Mouse (Mus musculus) cerebellum, adult 2 months (tissue): ENCODE measurements around the gene Adgrl2. TPM values are rescaled to one million over a fixed set of nuclear protein-coding genes. Genes with fewer than 3 reads are reported as not detected.

Experiments
- DNase-seq, 2 experiments: peaks; one replicate each; pipeline ENCODE4 v3.0.0; 2021
- H3K27ac ChIP-seq: fragments of 200-500 bp; 2 replicates; pipeline ENCODE4 v1.5.1; 2012; ENCODE audit warnings: low read length, control low read depth, inconsistent platforms; ENCODE audit not compliant: insufficient read depth
- H3K27me3 ChIP-seq: fragments of 200-500 bp; 2 replicates; pipeline ENCODE4 v1.6.1; 2012; ENCODE audit warnings: inconsistent platforms, mild to moderate bottlenecking, low read length, moderate library complexity; ENCODE audit not compliant: control insufficient read depth, insufficient read depth
- H3K4me1 ChIP-seq: fragments of 200-500 bp; 2 replicates; pipeline ENCODE4 v1.6.1; 2011; ENCODE audit warnings: low read length; ENCODE audit not compliant: control insufficient read depth, insufficient read depth
- H3K4me3 ChIP-seq: fragments of 200-500 bp; replicated peaks from 2 replicates; pipeline ENCODE3; 2011; ENCODE audit warnings: mild to moderate bottlenecking, low read depth, low read length, control low read depth; ENCODE audit not compliant: insufficient read depth
- CTCF ChIP-seq: fragments of 200-500 bp; IDR thresholded peaks from 2 replicates; pipeline ENCODE4 v1.5.1; 2011; ENCODE audit warnings: low read depth, mild to moderate bottlenecking, control low read depth, low read length, moderate library complexity, borderline replicate concordance; ENCODE audit not compliant: insufficient read depth
- POLR2A ChIP-seq: fragments of 200-500 bp; IDR thresholded peaks from 2 replicates; pipeline ENCODE4 v1.6.1; 2011; ENCODE audit warnings: low read length, control low read depth, borderline replicate concordance; ENCODE audit not compliant: insufficient read depth
- WGBS: fragments of 180-500 bp; shearing (Covaris S2); methylation state at CpG from one replicate; pipeline ENCODE4 v1.1.7; 2018; 5-methylcytosine and 5-hydroxymethylcytosine counted together
- polyA plus RNA-seq: library from polyadenylated mRNA; depleted of rRNA; stranded (reverse); fragments of >200 nt; gene quantifications from 2 replicates; pipeline ENCODE4 v1.2.3, GENCODE M21; 2012; rRNA removed

Adgrl2 gene
- 38.5 and 39.1 TPM in 2 replicates for polyA plus RNA-seq

DNA sequence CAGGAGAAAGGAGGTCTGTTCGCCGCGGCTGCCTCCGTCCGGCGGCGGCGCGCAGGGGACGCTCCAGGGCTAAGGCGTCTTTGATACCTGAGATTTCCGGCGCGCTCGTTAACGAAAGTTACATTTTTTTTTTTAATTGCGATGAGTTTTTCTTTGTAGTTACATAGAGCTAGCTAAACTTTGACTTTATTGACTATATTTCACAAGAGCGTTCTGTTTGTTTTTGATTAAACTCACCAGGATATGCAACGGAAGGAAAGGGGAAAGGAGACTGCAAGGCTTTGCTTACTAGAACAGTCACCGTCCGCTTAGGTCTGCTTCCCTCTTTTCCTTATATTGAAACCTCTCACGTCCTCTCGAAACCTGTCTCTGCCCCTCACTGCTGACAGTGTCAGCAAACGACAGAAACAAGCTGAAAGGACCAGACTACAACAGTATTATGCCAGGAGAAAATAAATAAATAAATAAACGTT is at the start of gene Adgrl2:
Gene Adgrl2 (minus strand): TSS at position 25 of the 473 bp plus-strand sequence.
- 1% methylated on average over 25 of the region's 25 CpGs for WGBS
- H3K27me3 ChIP-seq = no peaks in the 10 kb centered on the region
- no peak for DNase-seq
- no peaks in the 10 kb centered on the region; the same call in 1 of the 2 replicates for H3K4me1 ChIP-seq
- H3K4me3 ChIP-seq = peak within 1 kb of the TSS; percentile 55
- H3K27ac ChIP-seq = no peak within 1 kb of the TSS; the same call in 1 of the 2 replicates
- no peak for TF ChIP-seq POLR2A
- TF ChIP-seq CTCF = no peak

GRCm38 (mm10) chr3:149038771-149039170 is 48.4 kb upstream of the Adgrl2 start:
- Histone ChIP-seq H3K27me3 (no peaks in the 10 kb centered on the region), H3K4me3 (no peak overlapping the region), H3K27ac (no peak overlapping the region), H3K4me1 (no peaks in the 10 kb centered on the region)
- 63% methylated on average over 4 of the region's 4 CpGs for WGBS
- no peak for DNase-seq
- no peak for TF ChIP-seq CTCF

DNA sequence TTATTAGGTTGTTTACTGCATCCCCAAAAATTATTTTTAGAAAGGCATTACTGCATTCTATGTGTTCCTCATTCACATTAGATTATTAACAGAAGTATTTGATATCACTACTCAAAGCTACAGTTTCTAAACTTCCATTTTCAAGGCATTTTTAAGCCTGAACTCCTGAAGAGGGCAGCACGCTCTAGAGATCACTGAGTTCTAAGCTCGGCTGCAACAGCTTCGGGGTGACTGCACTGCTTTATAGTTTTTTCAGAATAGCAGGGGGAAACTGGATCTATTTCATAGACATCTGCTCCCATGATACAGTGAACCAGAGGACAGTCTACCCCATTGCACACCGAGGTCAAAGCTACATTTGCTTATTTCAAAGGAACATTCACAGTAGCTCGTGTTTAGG is 29.6 kb upstream of the Adgrl2 start:
- WGBS = 54% methylated on average over 5 of the region's 5 CpGs
- Histone ChIP-seq H3K4me1 (no peaks in the 10 kb centered on the region), H3K27me3 (no peaks in the 10 kb centered on the region), H3K4me3 (no peak overlapping the region), H3K27ac (no peak overlapping the region)
- TF ChIP-seq CTCF = no peak
- DNase-seq = no peak

GRCm38 (mm10) chr3:149009311-149009710 is 19.0 kb upstream of the Adgrl2 start:
- Histone ChIP-seq H3K4me3 (no peak overlapping the region), H3K27me3 (no peaks in the 10 kb centered on the region), H3K4me1 (no peaks in the 10 kb centered on the region), H3K27ac (no peak overlapping the region)
- TF ChIP-seq CTCF (no peak), POLR2A (no peak)
- 78% methylated on average over 7 of the region's 7 CpGs for WGBS
- no peak for DNase-seq

DNA sequence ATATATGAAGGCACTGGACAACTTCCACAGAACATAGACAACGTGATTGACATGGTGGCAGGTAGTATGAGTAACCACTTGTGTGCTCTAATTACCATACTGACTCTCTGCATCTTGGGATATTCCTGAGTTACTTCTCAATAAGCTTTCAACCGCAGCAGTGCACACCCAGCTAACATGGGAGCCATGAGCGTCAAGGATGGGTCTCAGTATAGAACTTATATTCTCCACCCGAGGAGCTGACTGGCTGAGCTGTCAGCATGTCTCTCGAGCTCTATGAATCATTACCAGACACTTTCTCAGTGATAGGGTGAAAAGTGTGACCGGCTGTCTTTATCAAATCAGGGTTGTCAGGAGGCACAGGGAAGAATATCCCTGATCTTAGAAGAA is 18.3 kb upstream of the Adgrl2 start:
- TF ChIP-seq POLR2A (no peak), CTCF (no peak)
- Histone ChIP-seq H3K4me1 (no peaks in the 10 kb centered on the region), H3K27ac (no peak overlapping the region), H3K27me3 (no peaks in the 10 kb centered on the region), H3K4me3 (no peak overlapping the region)
- 85% methylated on average over 6 of the region's 6 CpGs for WGBS
- DNase-seq = no peak

DNA sequence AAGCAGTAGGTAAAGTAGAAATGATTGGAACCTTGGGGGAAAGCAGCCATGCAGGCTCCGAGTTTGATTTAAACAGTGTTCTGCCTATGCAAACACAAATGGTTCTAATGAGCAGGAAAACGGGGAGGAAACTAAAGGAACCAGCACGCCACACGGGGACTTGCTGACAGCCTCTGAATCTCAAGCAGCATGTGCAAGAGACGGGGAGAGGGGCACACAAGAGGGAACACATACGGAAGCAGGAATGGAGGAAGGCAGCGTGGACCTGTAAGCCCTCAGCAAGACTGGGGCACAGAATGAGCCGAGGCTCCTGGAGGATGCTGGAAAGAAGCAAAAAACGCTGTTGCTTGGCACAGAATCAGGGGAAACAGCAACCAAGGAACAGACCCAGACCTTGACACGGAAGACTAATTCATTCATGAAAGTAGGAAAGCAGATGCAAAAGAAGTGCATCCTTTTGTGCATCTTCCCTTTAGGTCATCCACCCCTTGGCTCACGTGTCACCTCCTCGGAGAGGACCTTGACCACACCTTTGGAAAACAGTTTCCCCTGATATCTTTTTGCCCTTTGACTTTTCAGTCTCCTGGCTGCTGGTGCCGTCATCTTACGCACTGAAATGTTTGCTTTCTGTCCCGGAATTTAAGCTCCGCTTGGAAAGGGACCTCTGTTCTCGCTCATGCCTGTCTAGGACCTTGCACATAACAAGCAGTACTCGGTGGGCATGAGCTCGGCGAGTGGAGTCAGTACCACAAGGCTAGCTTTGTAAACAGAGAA is 17.7 kb upstream of the Adgrl2 start:
- 67% methylated on average over 20 of the region's 20 CpGs for WGBS
- no peaks in the 10 kb centered on the region for H3K27me3 ChIP-seq
- TF ChIP-seq POLR2A = no peak
- TF ChIP-seq CTCF = no peak
- H3K27ac ChIP-seq = no peak overlapping the region
- no peak for DNase-seq
- H3K4me3 ChIP-seq = no peak overlapping the region
- H3K4me1 ChIP-seq = no peaks in the 10 kb centered on the region

GRCm38 (mm10) chr3:149001364-149001763 is 11.0 kb upstream of the Adgrl2 start:
- Histone ChIP-seq H3K4me3 (no peak overlapping the region), H3K27me3 (no peaks in the 10 kb centered on the region), H3K4me1 (no peaks in the 10 kb centered on the region), H3K27ac (no peak overlapping the region)
- no peak for TF ChIP-seq CTCF
- no peak for TF ChIP-seq POLR2A
- 38% methylated on average over 8 of the region's 8 CpGs for WGBS
- DNase-seq = no peak

DNA sequence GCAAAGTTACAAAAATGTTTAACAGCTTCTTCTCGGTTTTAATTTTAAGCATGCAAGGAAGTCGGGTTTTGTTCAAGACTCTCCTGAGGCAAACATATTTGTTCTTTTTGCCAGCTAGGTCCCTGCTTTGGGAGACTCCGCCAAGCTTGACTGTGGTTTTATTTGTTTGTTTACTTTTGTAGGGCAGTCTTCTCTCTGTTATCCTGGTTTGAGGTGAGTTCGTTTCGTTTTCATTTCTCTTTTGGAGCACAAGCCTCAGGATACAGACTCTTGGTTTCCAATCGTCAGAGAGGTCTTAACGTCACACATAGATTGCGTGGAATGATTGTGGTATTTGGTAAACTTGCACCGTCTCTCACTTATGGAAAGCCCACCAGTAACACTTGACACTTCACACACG is 8.3 kb upstream of the Adgrl2 start:
- no peak for DNase-seq
- Histone ChIP-seq H3K4me1 (no peaks in the 10 kb centered on the region), H3K27ac (no peak overlapping the region), H3K27me3 (no peaks in the 10 kb centered on the region), H3K4me3 (no peak overlapping the region)
- TF ChIP-seq CTCF (no peak), POLR2A (no peak)
- WGBS = 81% methylated on average over 10 of the region's 10 CpGs
